Mouse (Mus musculus) intestine, embryonic 14.5 days (tissue): Measurements from ENCODE around the gene Ccdc158. TPM values are rescaled to one million over a fixed set of nuclear protein-coding genes. Genes with fewer than 3 reads are reported as not detected.

ENCODE experiments used
- ATAC-seq: fragments of 200-750 bp; cut with Nextera tagmentation; replicated peaks from 2 replicates; pipeline ENCODE4 v1.8.0; 2017; ENCODE audit warnings: low read depth, moderate number of reproducible peaks, moderate TSS enrichment, moderate library complexity; ENCODE audit not compliant: low FRiP score, low TSS enrichment
- DNase-seq: peaks from one replicate; pipeline ENCODE4 v3.0.0-alpha.2; 2018; ENCODE audit warnings: low spot score
- H3K27ac ChIP-seq: fragments of 300-500 bp; sonication (generic); 2 replicates; pipeline ENCODE4 v1.5.1; 2014; ENCODE audit warnings: low read depth, mild to moderate bottlenecking, control low read depth
- H3K27me3 ChIP-seq: fragments of 300-500 bp; sonication (generic); replicated peaks from 2 replicates; pipeline ENCODE4 v1.6.1; 2014; ENCODE audit warnings: low read length, control low read depth; ENCODE audit not compliant: control insufficient read depth, insufficient read depth
- H3K36me3 ChIP-seq: fragments of 300-500 bp; sonication (generic); 2 replicates; pipeline ENCODE4 v1.6.1; 2014; ENCODE audit warnings: low read length, control low read depth; ENCODE audit not compliant: control insufficient read depth, insufficient read depth
- H3K4me1 ChIP-seq: fragments of 300-500 bp; sonication (generic); replicated peaks from 2 replicates; pipeline ENCODE4 v1.6.1; 2014; ENCODE audit warnings: low read length, control low read depth, mixed read lengths; ENCODE audit not compliant: control insufficient read depth, insufficient read depth
- H3K4me2 ChIP-seq: fragments of 300-500 bp; sonication (generic); 2 replicates; pipeline ENCODE4 v1.6.1; 2014; ENCODE audit warnings: low read length
- H3K4me3 ChIP-seq: fragments of 300-500 bp; sonication (generic); 2 replicates; pipeline ENCODE4 v1.5.1; 2014; ENCODE audit warnings: low read depth, low read length, control low read depth, mixed read lengths
- H3K9ac ChIP-seq: fragments of 300-500 bp; sonication (generic); 2 replicates; pipeline ENCODE4 v1.6.1; 2014; ENCODE audit warnings: mild to moderate bottlenecking, low read length
- H3K9me3 ChIP-seq: fragments of 300-500 bp; sonication (generic); 2 replicates; pipeline ENCODE4 v1.6.1; 2016; ENCODE audit warnings: low read length, control low read depth; ENCODE audit not compliant: control insufficient read depth
- WGBS: fragments of 180-500 bp; shearing (Covaris S2); extraction: QIAGEN DNeasy Blood & Tissue Kit; methylation state at CpG from one replicate; pipeline ENCODE4 v1.1.7; 2014; 5-methylcytosine and 5-hydroxymethylcytosine counted together
- polyA plus RNA-seq: library from polyadenylated mRNA; unstranded; fragments of >200 nt; fragmentation: Nextera tagmentation; extraction: Ambion mirVana; gene quantifications from 2 replicates; pipeline ENCODE4 v1.2.1, GENCODE M21; 2014

The Ccdc158 gene
- polyA plus RNA-seq, 1 experiment from 2014 or later = 1.3 TPM

GRCm38 (mm10) chr5:92596865-92597264 is 78.2 kb downstream of the Ccdc158 start:
- H3K27me3 ChIP-seq = no peaks in the 10 kb centered on the region
- H3K9me3 ChIP-seq = no peaks in the 10 kb centered on the region
- H3K9ac ChIP-seq = no peak overlapping the region
- DNase-seq (no peak), ATAC-seq (no peak)
- H3K4me3 ChIP-seq = no peak overlapping the region
- no peak overlapping the region for H3K4me2 ChIP-seq
- 87% methylated on average over 8 of the region's 8 CpGs for WGBS
- no peaks in the 10 kb centered on the region for H3K36me3 ChIP-seq
- no peak overlapping the region for H3K27ac ChIP-seq
- H3K4me1 ChIP-seq = no peaks in the 10 kb centered on the region

- Histone ChIP-seq H3K36me3 (no peaks in the 10 kb centered on the region), H3K4me3 (no peak overlapping the region), H3K4me1 (no peaks in the 10 kb centered on the region), H3K9me3 (no peaks in the 10 kb centered on the region), H3K9ac (no peak overlapping the region), H3K4me2 (no peak overlapping the region), H3K27ac (no peak overlapping the region), H3K27me3 (no peaks in the 10 kb centered on the region)
- DNase-seq (no peak), ATAC-seq (no peak)
- WGBS = 81% methylated on average over 5 of the region's 5 CpGs
Observed at GRCm38 (mm10) chr5:92595026-92595425, 80.0 kb downstream of the Ccdc158 start.

- H3K4me3 ChIP-seq = no peak overlapping the region
- DNase-seq (no peak), ATAC-seq (no peak)
- H3K9me3 ChIP-seq = no peaks in the 10 kb centered on the region
- no peak overlapping the region for H3K9ac ChIP-seq
- H3K4me1 ChIP-seq = no peaks in the 10 kb centered on the region
- no peak overlapping the region for H3K4me2 ChIP-seq
- H3K27me3 ChIP-seq = no peaks in the 10 kb centered on the region
- 32% methylated on average over 10 of the region's 10 CpGs for WGBS
- no peaks in the 10 kb centered on the region for H3K36me3 ChIP-seq
- H3K27ac ChIP-seq = no peak overlapping the region
Observed at GRCm38 (mm10) chr5:92585932-92586331, 89.1 kb downstream of the Ccdc158 start.

GRCm38 (mm10) chr5:92579559-92579958 is 95.5 kb downstream of the Ccdc158 start:
- ATAC-seq = no peak
- Histone ChIP-seq H3K4me1 (no peaks in the 10 kb centered on the region), H3K36me3 (no peaks in the 10 kb centered on the region), H3K27me3 (no peaks in the 10 kb centered on the region), H3K4me3 (no peak overlapping the region), H3K9me3 (no peaks in the 10 kb centered on the region), H3K27ac (no peak overlapping the region), H3K9ac (no peak overlapping the region), H3K4me2 (no peak overlapping the region)
- WGBS = 74% methylated on average over 14 of the region's 14 CpGs
- DNase-seq = no peak

GRCm38 (mm10) chr5:92571232-92571631 is 103.8 kb downstream of the Ccdc158 start:
- H3K27me3 ChIP-seq = no peaks in the 10 kb centered on the region
- no peak overlapping the region for H3K27ac ChIP-seq
- H3K36me3 ChIP-seq = no peaks in the 10 kb centered on the region
- DNase-seq = no peak
- ATAC-seq = no peak
- no peak overlapping the region for H3K4me3 ChIP-seq
- 81% methylated on average over 4 of the region's 4 CpGs for WGBS
- H3K4me2 ChIP-seq = no peak overlapping the region
- no peaks in the 10 kb centered on the region for H3K9me3 ChIP-seq
- no peak overlapping the region for H3K9ac ChIP-seq
- H3K4me1 ChIP-seq = no peaks in the 10 kb centered on the region

GRCm38 (mm10) chr5:92562002-92562401 is 113.1 kb downstream of the Ccdc158 start:
- ATAC-seq = no peak
- Histone ChIP-seq H3K27me3 (no peaks in the 10 kb centered on the region), H3K27ac (no peak overlapping the region), H3K4me2 (no peak overlapping the region), H3K4me1 (no peaks in the 10 kb centered on the region; the same call in 1 of the 2 replicates), H3K9ac (no peak overlapping the region), H3K9me3 (no peaks in the 10 kb centered on the region), H3K4me3 (no peak overlapping the region), H3K36me3 (no peaks in the 10 kb centered on the region)
- 71% methylated on average over 13 of the region's 13 CpGs for WGBS
- no peak for DNase-seq

- H3K9me3 ChIP-seq = no peaks in the 10 kb centered on the region
- no peak overlapping the region for H3K4me3 ChIP-seq
- H3K4me1 ChIP-seq = no peaks in the 10 kb centered on the region; the same call in 1 of the 2 replicates
- ATAC-seq (no peak), DNase-seq (no peak)
- H3K36me3 ChIP-seq = no peaks in the 10 kb centered on the region
- 77% methylated on average over 2 of the region's 2 CpGs for WGBS
- no peak overlapping the region for H3K4me2 ChIP-seq
- H3K9ac ChIP-seq = no peak overlapping the region
- H3K27ac ChIP-seq = no peak overlapping the region
- no peaks in the 10 kb centered on the region for H3K27me3 ChIP-seq
Observed at GRCm38 (mm10) chr5:92560201-92560600, 114.9 kb downstream of the Ccdc158 start.

Other genes starting within 250 kb of the Ccdc158 start
- gene Nup54, start 240.1 kb downstream of the Ccdc158 start, polyA plus RNA-seq = 57.2 and 62.6 TPM in 2 replicates
- 11.1 and 11.8 TPM in 2 replicates for gene Scarb2, start 168.4 kb downstream of the Ccdc158 start, polyA plus RNA-seq
- gene Fam47e, start 120.2 kb downstream of the Ccdc158 start, polyA plus RNA-seq = not detected in 2 replicates
- 34.6 and 36.5 TPM in 2 replicates for gene Stbd1, start 72.2 kb downstream of the Ccdc158 start, polyA plus RNA-seq
- 12.1 and 12.9 TPM in 2 replicates for gene Shroom3, start 8.2 kb upstream of the Ccdc158 start, polyA plus RNA-seq